Mouse (Mus musculus) small intestine, adult 2 months (tissue): ENCODE measurements around the gene Atp6v1fnb. TPM values are rescaled to one million over a fixed set of nuclear protein-coding genes. Genes with fewer than 3 reads are reported as not detected.
A peak's percentile ranks its signal among the peaks of the same experiment; 100 is the strongest.

Source experiments
- H3K27ac ChIP-seq: fragments of 200-500 bp; 2 replicates; pipeline ENCODE4 v1.5.1; 2012; ENCODE audit warnings: low read depth, low read length, control low read depth, inconsistent platforms; ENCODE audit not compliant: insufficient read depth
- H3K27me3 ChIP-seq: fragments of 200-500 bp; 2 replicates; pipeline ENCODE4 v1.6.1; 2012; ENCODE audit warnings: mild to moderate bottlenecking, moderate library complexity, low read length, inconsistent platforms; ENCODE audit not compliant: control insufficient read depth, insufficient read depth
- H3K36me3 ChIP-seq: fragments of 200-500 bp; 2 replicates; pipeline ENCODE4 v1.6.1; 2012; ENCODE audit warnings: mild to moderate bottlenecking, low read length, control low read depth, inconsistent platforms; ENCODE audit not compliant: control insufficient read depth, insufficient read depth
- H3K4me1 ChIP-seq: fragments of 200-500 bp; 2 replicates; pipeline ENCODE4 v1.6.1; 2012; ENCODE audit warnings: low read length, inconsistent platforms, mixed read lengths; ENCODE audit not compliant: control insufficient read depth, insufficient read depth, insufficient read length
- H3K4me3 ChIP-seq: fragments of 200-500 bp; 2 replicates; pipeline ENCODE4 v1.5.1; 2012; ENCODE audit warnings: low read depth, mild to moderate bottlenecking, control low read depth, inconsistent platforms, low read length, moderate library complexity
- CTCF ChIP-seq: fragments of 200-500 bp; IDR thresholded peaks from 2 replicates; pipeline ENCODE4 v1.5.1; 2012; ENCODE audit warnings: low read depth, mild to moderate bottlenecking, control low read depth, inconsistent platforms, low read length, moderate library complexity, mixed read lengths; ENCODE audit not compliant: insufficient replicate concordance, insufficient read length; ENCODE audit errors: extremely low read depth
- POLR2A ChIP-seq: fragments of 200-500 bp; IDR thresholded peaks from 2 replicates; pipeline ENCODE4 v1.6.1; 2012; ENCODE audit warnings: low read depth, mild to moderate bottlenecking, control low read depth, inconsistent platforms, low read length, moderate library complexity
- WGBS: fragments of 180-500 bp; shearing (Covaris S2); methylation state at CpG from one replicate; pipeline ENCODE4 v1.1.7; 2018; 5-methylcytosine and 5-hydroxymethylcytosine counted together
- polyA plus RNA-seq: library from polyadenylated mRNA; depleted of rRNA; stranded (reverse); fragments of >200 nt; gene quantifications from 2 replicates; pipeline ENCODE4 v1.2.3, GENCODE M21; 2012

Atp6v1fnb gene
- polyA plus RNA-seq, 1 experiment = 0.20 TPM

DNA sequence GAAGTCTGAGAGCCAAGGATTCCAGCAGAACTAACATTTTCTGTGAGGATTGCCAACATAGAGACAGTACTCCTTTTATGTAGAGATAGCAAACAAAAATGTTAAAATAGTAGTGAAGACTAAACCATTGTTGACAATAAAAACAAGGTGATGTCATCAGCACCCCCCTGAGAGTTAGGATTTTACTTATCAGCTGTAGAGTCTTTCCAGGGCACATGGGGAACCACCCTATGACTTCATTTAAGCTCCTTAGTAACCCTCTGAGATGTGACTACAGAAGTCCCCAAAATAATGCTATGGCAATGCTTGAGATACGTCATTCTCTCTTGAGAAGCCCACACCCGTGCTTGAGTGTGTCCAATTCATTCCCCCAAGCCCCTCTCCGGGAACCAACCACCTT, 7.8 kb upstream of the Atp6v1fnb start:
- H3K36me3 ChIP-seq = no peaks in the 10 kb centered on the region
- H3K27ac ChIP-seq = no peak overlapping the region
- WGBS = 72% methylated on average over 3 of the region's 3 CpGs
- TF ChIP-seq CTCF (no peak), POLR2A (no peak)
- no peaks in the 10 kb centered on the region for H3K27me3 ChIP-seq
- H3K4me3 ChIP-seq = no peak overlapping the region
- H3K4me1 ChIP-seq = no peaks in the 10 kb centered on the region

DNA sequence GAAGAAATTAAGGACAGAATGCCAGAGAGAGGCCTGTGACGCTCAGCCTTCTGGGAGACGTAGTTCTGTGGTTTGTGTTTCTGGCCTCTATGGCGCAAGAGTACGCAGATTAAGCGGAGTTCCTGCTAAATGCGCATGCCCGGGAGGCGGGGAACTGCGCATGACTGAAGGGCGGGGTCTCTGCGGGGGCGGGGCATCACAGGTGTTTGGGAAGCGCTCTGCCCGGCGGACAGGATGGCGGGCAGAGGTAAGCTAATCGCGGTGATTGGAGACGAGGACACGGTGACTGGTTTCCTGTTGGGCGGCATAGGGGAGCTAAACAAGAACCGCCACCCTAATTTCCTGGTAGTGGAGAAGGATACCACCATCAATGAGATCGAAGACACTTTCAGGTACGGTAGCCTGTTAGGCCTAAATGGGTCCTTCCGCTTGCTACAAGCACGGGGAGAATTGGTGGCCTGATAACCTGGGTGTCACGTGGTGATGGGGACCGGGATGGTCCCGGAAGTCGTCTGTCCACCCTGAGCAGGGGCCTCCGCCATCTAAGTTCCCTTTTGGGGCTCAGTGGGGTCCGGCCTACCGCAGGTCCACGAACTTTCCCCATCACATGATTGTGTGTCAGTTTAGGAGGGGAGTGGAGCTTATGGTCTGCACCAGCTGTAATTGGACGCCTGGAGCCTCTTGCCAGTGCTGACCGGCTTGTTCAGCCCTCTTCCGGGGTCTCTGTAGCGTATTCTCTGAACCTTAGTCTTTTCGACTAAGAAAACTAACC, 3.5 kb upstream of the Atp6v1fnb start, which contains the start of gene Atp6v1f:
Atp6v1f (plus strand) TSS at position 136 of the 772 bp plus-strand sequence.
- TF ChIP-seq CTCF (no peak), POLR2A (peak; percentile 49; the same call in 1 of the 2 replicates)
- no peaks in the 10 kb centered on the region for H3K27me3 ChIP-seq
- peak within 1 kb of the TSS; percentile 55 for H3K27ac ChIP-seq
- H3K4me3 ChIP-seq = peak within 1 kb of the TSS; percentile 67
- WGBS = under 1% methylated on average over 39 of the region's 39 CpGs
- H3K36me3 ChIP-seq = peaks cover 5% of the 10 kb centered on the region
- peaks cover 4% of the 10 kb centered on the region; the same call in 1 of the 2 replicates for H3K4me1 ChIP-seq

DNA sequence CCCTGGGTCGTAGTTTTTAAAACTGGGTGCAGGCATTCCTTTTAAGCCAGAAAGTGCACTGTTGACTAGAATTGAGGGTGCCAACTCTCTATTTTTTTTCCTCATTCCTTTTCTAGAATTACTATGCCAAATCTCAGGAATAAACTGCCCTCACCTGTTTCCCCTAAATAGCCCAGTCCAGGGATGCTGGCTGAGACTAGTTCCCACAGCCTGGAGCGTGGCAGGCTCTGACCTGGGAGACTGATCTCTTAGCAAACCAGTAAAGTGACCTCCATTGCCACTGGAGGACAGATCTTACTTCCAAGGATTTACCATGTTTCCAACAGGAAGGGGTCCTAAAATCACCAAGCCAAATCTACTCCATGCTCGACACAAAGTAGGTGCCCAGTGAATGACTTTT, 2.4 kb upstream of the Atp6v1fnb start:
- peaks cover 5% of the 10 kb centered on the region for H3K36me3 ChIP-seq
- peaks cover 9% of the 10 kb centered on the region for H3K4me1 ChIP-seq
- 66% methylated on average over 3 of the region's 3 CpGs for WGBS
- no peak overlapping the region for H3K27ac ChIP-seq
- H3K4me3 ChIP-seq = no peak overlapping the region
- TF ChIP-seq CTCF (no peak), POLR2A (no peak)
- H3K27me3 ChIP-seq = no peaks in the 10 kb centered on the region

DNA sequence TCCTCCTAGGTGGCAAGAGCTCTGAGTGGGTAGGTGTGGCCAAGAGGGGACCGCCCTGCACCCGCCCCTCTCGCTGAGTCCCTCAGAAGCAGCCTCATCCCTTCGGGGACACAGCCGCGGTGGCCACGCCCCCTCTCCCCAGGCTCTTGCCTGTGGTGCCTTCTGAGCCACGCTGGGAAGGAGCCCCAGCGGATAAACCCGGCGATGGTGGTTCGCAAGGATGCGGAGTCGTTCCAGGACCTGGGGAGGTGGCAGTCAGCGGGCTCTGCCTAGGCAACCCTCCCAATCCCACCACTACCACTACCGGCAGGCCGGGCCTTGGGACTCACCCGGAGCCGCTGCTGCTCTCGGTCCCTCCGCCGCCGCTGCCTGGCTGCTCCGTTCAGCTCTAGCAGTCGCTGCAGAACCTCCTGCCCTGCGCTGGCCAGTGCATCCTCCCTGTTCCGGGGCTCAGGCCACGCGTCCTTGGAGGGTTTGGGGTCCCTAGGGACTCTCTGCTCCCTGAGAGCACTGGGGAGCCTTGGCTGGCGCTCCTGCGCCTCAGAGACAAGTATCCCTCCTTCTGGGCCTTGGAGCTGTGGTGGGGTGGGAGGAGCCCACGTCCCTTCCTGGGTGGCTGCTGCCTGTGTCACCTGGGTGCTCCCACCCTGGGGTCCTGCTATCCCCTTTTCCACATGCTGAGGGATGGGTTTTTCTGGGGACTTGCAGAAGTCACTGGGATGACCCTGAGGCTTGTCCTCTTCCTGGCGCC, 2.9 kb downstream of the Atp6v1fnb start:
- Histone ChIP-seq H3K27me3 (no peaks in the 10 kb centered on the region), H3K27ac (no peak overlapping the region), H3K4me1 (peaks cover 9% of the 10 kb centered on the region), H3K36me3 (peaks cover 5% of the 10 kb centered on the region), H3K4me3 (peak overlapping the region; percentile 65)
- TF ChIP-seq CTCF = no peak
- TF ChIP-seq POLR2A = 0 out of 2 replicates have a peak, but pooled peaks have one; percentile 10
- WGBS = 6% methylated on average over 33 of the region's 33 CpGs

DNA sequence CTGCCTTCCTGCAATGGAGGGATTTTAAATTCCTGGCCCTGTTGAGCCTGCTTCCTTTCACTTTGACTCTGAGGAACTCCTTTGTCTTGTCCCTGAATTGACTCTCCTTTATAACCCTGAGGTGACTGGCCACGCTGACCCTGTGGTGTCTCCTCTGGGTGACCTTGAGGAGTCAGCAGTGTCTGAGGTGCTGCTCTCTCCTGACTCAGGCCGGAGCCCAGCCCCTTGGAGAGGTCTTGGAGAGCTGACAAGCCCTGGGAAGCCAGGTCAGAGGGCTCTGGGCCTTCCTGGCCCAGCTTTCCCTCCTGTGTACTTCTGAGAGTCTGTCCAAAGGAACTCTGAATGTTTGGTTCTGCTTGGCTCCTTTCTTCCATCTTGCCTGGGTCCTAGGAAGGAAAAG, 3.5 kb downstream of the Atp6v1fnb start:
- H3K27me3 ChIP-seq = no peaks in the 10 kb centered on the region
- no peak for TF ChIP-seq CTCF
- TF ChIP-seq POLR2A = no peak
- WGBS = 85% methylated on average over 2 of the region's 2 CpGs
- H3K4me1 ChIP-seq = peaks cover 8% of the 10 kb centered on the region
- H3K36me3 ChIP-seq = peaks cover 5% of the 10 kb centered on the region
- no peak overlapping the region for H3K4me3 ChIP-seq
- no peak overlapping the region for H3K27ac ChIP-seq

- Histone ChIP-seq H3K36me3 (no peaks in the 10 kb centered on the region), H3K27ac (no peak overlapping the region), H3K4me3 (no peak overlapping the region), H3K4me1 (peaks cover 8% of the 10 kb centered on the region), H3K27me3 (no peaks in the 10 kb centered on the region)
- WGBS = 92% methylated on average over 13 of the region's 13 CpGs
- TF ChIP-seq CTCF (no peak), POLR2A (no peak)
These were observed 11.5 kb downstream of the Atp6v1fnb start for GRCm38 (mm10) chr6:29482691-29483090.
